Mouse (Mus musculus) cortical plate, adult 2 months (tissue): ENCODE results near the gene Ifi206.

Experiments
- CTCF ChIP-seq: fragments of 200-500 bp; IDR thresholded peaks from 2 replicates; pipeline ENCODE4 v1.5.1; 2011; ENCODE audit warnings: mild to moderate bottlenecking, control low read depth, low read length; ENCODE audit not compliant: insufficient read depth; ENCODE audit errors: extremely low read depth
- POLR2A ChIP-seq: fragments of 200-500 bp; IDR thresholded peaks from 2 replicates; pipeline ENCODE4 v1.6.1; 2011; ENCODE audit warnings: mild to moderate bottlenecking, low read length, control low read depth; ENCODE audit not compliant: insufficient read depth; ENCODE audit errors: extremely low read depth

DNA sequence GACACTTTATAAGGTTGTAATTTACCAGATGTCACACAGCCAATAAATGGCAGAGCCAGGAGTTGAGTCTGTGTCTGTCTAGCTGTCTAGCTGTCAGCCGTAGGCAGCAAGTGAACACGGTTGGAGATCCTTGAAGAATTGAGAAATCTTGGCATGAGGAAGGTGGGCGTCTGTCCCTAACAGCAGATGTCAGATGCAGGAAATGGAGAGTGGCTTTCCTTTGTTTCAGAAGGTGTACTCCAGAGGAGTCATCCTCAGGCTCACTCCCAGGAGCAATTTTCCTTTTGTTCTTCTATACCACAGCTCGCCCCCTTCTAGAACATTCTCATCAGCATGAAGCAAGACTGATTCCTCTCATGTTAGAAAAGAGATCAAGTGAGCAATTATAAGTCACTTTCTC lies 40.2 kb downstream of the Ifi206 start:
- no peak for TF ChIP-seq CTCF
- no peak for TF ChIP-seq POLR2A
